Mouse (Mus musculus) liver, embryonic 13.5 days (tissue): ENCODE data around the gene Afdn. TPM values are rescaled to one million over a fixed set of nuclear protein-coding genes. Genes with fewer than 3 reads are reported as not detected.
A peak's percentile ranks its signal among the peaks of the same experiment; 100 is the strongest.
"Not testable (repeated sequence)": the region's sequence is repeated elsewhere in the genome, so short reads cannot be mapped to it uniquely, and the experiment has no call there.

Experiments used
- ATAC-seq: fragments of 200-750 bp; cut with Nextera tagmentation; 2 replicates; pipeline ENCODE4 v1.8.0; 2017; ENCODE audit warnings: low read depth, mild to moderate bottlenecking, moderate number of reproducible peaks, moderate library complexity
- DNase-seq: peaks from one replicate; pipeline ENCODE4 v3.0.0; 2022
- H3K27ac ChIP-seq: fragments of 300-500 bp; sonication (generic); 2 replicates; pipeline ENCODE4 v1.5.1; 2015; ENCODE audit warnings: moderate library complexity, mild to moderate bottlenecking, inconsistent platforms
- H3K27me3 ChIP-seq: fragments of 300-500 bp; sonication (generic); 2 replicates; pipeline ENCODE4 v1.6.1; 2015; ENCODE audit warnings: mild to moderate bottlenecking, inconsistent platforms
- H3K36me3 ChIP-seq: fragments of 300-500 bp; sonication (generic); 2 replicates; pipeline ENCODE4 v1.6.1; 2015; ENCODE audit warnings: mild to moderate bottlenecking, inconsistent platforms
- H3K4me1 ChIP-seq: fragments of 300-500 bp; sonication (generic); replicated peaks from 2 replicates; pipeline ENCODE4 v1.6.1; 2015; ENCODE audit warnings: inconsistent platforms
- H3K4me2 ChIP-seq: fragments of 300-500 bp; sonication (generic); 2 replicates; pipeline ENCODE4 v1.6.1; 2015; ENCODE audit warnings: inconsistent platforms, mild to moderate bottlenecking, moderate library complexity
- H3K4me3 ChIP-seq: fragments of 300-500 bp; sonication (generic); replicated peaks from 2 replicates; pipeline ENCODE4 v1.5.1; 2015; ENCODE audit warnings: mild to moderate bottlenecking, inconsistent platforms
- H3K9ac ChIP-seq: fragments of 300-500 bp; sonication (generic); 2 replicates; pipeline ENCODE4 v1.6.1; 2015; ENCODE audit warnings: mild to moderate bottlenecking, inconsistent platforms
- H3K9me3 ChIP-seq: fragments of 300-500 bp; sonication (generic); replicated peaks from 2 replicates; pipeline ENCODE4 v1.6.1; 2016; ENCODE audit warnings: inconsistent platforms
- WGBS: fragments of 180-500 bp; shearing (Covaris S2); methylation state at CpG from one replicate; pipeline ENCODE4 v1.1.7; 2015; ENCODE audit not compliant: insufficient replicate concordance; 5-methylcytosine and 5-hydroxymethylcytosine counted together
- polyA plus RNA-seq: library from polyadenylated mRNA; unstranded; fragments of >200 nt; fragmentation: Nextera tagmentation; extraction: Ambion mirVana; gene quantifications from 2 replicates; pipeline ENCODE4 v1.2.1, GENCODE M21; 2015

The Afdn gene
- polyA plus RNA-seq, 1 experiment from 2014 or later: 11.8 TPM

DNA sequence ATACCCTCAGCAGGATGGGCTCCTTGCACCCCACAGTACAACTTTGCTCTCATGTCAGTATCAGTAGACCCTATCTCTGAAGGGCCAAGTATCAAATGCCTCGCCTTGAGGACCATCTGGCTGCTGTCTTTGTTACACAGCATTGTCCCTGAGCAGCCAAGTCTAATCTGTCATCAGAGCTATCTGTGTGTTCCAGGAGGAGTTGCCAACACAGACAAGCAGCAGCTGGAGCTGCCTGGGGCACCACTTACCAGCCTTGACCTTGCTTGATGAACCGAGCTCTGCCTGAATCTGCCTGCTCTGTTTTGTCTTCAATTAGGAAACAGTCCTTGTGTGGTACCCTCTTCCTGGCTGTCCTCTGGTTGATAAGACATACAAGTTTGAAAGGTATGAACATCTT is 163.1 kb downstream of the Afdn start:
- H3K4me3 ChIP-seq: no peak overlapping the region
- WGBS: 43% methylated on average over 2 of the region's 2 CpGs
- ATAC-seq (no peak), DNase-seq (no peak)
- no peak overlapping the region for H3K9ac ChIP-seq
- H3K4me2 ChIP-seq: no peak overlapping the region
- no peaks in the 10 kb centered on the region for H3K9me3 ChIP-seq
- H3K27ac ChIP-seq: no peak overlapping the region
- H3K27me3 ChIP-seq: no peaks in the 10 kb centered on the region
- H3K4me1 ChIP-seq: no peaks in the 10 kb centered on the region
- no peaks in the 10 kb centered on the region for H3K36me3 ChIP-seq

DNA sequence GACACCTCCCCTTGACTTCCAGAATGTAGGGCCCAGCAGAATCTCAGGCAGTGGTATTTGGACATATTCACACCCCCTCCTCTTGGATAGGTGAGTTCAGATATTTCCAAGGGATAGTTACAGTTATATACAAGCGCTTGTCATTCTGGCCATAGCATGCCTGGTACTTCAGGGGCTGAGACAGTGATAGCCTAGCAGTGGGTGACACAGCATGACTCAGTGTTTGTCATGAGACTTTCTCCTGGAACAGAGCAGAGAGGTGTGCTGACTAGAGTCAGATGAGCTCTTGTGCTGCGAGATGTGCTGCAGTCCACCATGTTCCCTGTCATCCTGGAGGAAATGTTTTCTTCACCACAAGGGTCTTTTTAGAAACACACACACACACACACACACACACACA is 164.2 kb downstream of the Afdn start:
- Histone ChIP-seq H3K4me3 (no peak overlapping the region), H3K9ac (no peak overlapping the region), H3K27me3 (no peaks in the 10 kb centered on the region), H3K4me1 (no peaks in the 10 kb centered on the region), H3K9me3 (no peaks in the 10 kb centered on the region), H3K27ac (no peak overlapping the region), H3K36me3 (no peaks in the 10 kb centered on the region), H3K4me2 (no peak overlapping the region)
- WGBS: 61% methylated on average over 2 of the region's 2 CpGs
- ATAC-seq: 0 out of 2 replicates have a peak, but pooled peaks have one; percentile 34
- no peak for DNase-seq

DNA sequence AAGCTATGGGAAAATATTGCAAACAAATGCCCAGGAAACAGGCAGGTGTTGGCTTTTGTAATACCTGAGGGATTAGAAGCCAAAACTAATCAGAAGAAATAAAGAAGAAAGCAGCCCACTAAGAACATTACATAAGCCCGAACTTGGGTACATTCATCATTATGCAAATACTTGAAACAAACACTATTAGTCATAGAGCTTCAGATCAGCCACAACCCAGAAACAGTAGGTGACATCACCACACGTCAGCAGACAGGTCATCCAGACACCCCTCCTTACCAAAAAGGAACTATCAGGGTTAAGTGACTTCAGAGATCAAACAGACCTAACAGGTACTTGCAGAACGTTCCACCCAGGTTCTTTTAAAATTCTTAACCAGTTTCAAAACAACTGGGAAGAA is 165.6 kb downstream of the Afdn start:
- H3K27me3 ChIP-seq: no peaks in the 10 kb centered on the region
- no peak for DNase-seq
- no peak overlapping the region for H3K4me2 ChIP-seq
- WGBS: 36% methylated on average over 3 of the region's 3 CpGs
- no peaks in the 10 kb centered on the region for H3K4me1 ChIP-seq
- H3K9me3 ChIP-seq: no peaks in the 10 kb centered on the region
- H3K27ac ChIP-seq: no peak overlapping the region
- H3K9ac ChIP-seq: no peak overlapping the region
- ATAC-seq: no peak
- H3K4me3 ChIP-seq: no peak overlapping the region
- H3K36me3 ChIP-seq: no peaks in the 10 kb centered on the region

DNA sequence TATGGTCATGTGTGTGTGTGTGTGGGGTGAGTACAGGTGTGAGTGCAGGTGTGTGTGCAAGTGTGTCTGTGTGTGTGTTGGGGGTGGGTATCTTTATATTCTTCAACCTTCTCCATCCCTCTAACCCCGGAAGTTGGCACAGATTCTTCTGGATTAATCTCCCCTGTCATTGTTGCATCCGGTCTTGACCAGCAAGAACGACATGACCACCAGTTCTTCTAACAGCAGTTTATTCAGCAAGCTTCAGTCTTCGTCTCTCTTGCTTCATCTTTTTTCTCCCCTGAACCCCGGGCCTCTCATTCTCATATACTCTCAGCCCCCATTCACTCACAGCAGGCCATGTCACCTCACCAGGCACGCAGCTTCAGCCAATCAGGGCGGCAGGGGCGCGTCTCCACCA is 170.1 kb downstream of the Afdn start:
- Histone ChIP-seq H3K9me3 (no peaks in the 10 kb centered on the region), H3K27ac (no peak overlapping the region), H3K27me3 (no peaks in the 10 kb centered on the region), H3K4me2 (no peak overlapping the region), H3K4me3 (no peak overlapping the region), H3K9ac (no peak overlapping the region), H3K4me1 (no peaks in the 10 kb centered on the region), H3K36me3 (no peaks in the 10 kb centered on the region)
- DNase-seq: no peak
- 61% methylated on average over 9 of the region's 9 CpGs for WGBS
- no peak for ATAC-seq

DNA sequence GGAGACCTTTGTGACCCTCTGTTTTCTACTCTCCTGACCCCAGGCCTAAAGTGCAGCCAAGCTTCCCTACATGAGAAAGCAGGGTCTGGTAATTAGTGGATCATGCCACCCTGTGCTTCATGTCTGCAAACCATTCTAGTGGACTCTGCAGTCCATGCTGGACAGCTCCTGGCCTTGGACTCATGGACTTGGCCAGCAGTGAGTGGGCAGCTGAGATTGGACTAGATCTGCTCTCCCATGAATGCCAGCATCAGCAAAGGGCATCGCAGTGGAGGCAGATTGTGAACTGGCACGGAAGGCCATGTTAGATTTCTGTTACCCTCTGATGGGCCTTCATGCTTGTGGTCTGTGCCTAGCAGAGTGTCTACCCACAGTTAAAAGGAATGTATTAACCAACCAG is 175.0 kb downstream of the Afdn start:
- not testable (repeated sequence) for H3K36me3 ChIP-seq, H3K27me3 ChIP-seq, H3K4me1 ChIP-seq, ATAC-seq, H3K4me2 ChIP-seq, H3K4me3 ChIP-seq, H3K27ac ChIP-seq, DNase-seq, H3K9ac ChIP-seq, H3K9me3 ChIP-seq
- 71% methylated on average over 2 of the region's 2 CpGs for WGBS

DNA sequence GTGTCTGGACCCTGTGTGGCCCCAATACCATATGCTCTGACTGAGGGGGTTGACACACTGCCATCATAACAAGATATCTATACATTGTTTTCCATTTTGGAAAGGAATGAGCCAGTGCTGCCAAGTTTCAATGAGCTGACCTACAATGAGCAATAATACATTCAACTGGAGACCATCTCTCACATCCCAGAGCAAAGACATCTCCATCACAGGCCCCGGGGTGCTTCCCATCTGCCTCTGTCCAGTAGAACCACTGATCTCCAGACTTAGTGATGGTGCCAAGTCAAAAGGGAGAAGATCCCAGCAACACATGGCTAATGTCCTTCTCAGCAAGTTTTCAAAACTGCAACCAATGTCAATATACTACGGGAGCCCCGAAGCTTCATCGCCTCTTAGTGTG is 177.4 kb downstream of the Afdn start:
- Histone ChIP-seq H3K27me3 (no peaks in the 10 kb centered on the region), H3K4me3 (no peak overlapping the region), H3K4me2 (no peak overlapping the region), H3K9me3 (no peaks in the 10 kb centered on the region), H3K36me3 (no peaks in the 10 kb centered on the region), H3K9ac (no peak overlapping the region), H3K4me1 (no peaks in the 10 kb centered on the region), H3K27ac (no peak overlapping the region)
- WGBS: 71% methylated on average over 4 of the region's 4 CpGs
- DNase-seq (no peak), ATAC-seq (no peak)

DNA sequence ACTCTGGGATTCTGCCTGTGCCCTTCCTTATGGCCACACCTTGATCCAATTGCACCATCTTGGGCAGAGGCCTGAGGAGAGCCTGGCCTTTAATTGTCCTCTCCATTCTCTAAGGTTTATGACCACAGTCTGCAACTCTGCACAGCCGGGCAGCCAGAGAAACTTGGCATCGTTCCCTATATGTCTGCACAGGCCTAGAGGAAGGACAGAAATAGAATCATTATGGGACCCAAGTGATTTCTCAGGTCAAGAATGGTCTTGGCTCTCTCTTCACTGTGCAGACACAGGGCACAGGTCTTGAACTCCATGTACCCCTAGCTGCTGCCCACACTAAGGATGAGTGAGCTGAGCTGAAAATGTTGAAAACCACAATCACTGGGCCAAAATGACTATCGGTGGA is 178.3 kb downstream of the Afdn start:
- H3K27me3 ChIP-seq: no peaks in the 10 kb centered on the region
- DNase-seq (no peak), ATAC-seq (no peak)
- no peaks in the 10 kb centered on the region for H3K9me3 ChIP-seq
- H3K4me1 ChIP-seq: no peaks in the 10 kb centered on the region
- H3K4me3 ChIP-seq: no peak overlapping the region
- no peak overlapping the region for H3K4me2 ChIP-seq
- no peak overlapping the region for H3K9ac ChIP-seq
- H3K27ac ChIP-seq: no peak overlapping the region
- H3K36me3 ChIP-seq: no peaks in the 10 kb centered on the region
- 59% methylated on average over 3 of the region's 3 CpGs for WGBS

DNA sequence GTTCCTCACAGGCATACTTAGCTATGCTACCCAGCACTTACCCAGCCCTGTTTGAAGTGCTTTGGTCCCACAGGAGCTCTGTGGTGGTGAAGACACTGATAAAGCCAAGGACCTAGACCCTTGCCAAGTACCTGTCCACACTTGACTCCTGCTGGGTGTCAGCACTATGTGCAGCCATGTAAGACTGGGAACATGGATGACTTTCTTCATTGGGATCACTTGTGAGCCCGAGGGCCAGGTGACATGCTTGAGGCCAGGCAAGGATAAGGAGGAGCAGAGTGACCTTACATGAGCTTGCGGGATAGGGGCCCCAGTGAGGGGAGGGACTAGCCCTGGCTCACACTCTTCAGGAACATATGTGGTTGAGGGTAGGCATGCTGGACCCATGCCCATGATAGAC is 178.9 kb downstream of the Afdn start:
- not testable (repeated sequence) for H3K36me3 ChIP-seq, H3K4me1 ChIP-seq, H3K4me2 ChIP-seq, DNase-seq, H3K9ac ChIP-seq, H3K27me3 ChIP-seq, H3K27ac ChIP-seq, H3K9me3 ChIP-seq, ATAC-seq, H3K4me3 ChIP-seq
- WGBS: 44% methylated on average over 2 of the region's 2 CpGs

DNA sequence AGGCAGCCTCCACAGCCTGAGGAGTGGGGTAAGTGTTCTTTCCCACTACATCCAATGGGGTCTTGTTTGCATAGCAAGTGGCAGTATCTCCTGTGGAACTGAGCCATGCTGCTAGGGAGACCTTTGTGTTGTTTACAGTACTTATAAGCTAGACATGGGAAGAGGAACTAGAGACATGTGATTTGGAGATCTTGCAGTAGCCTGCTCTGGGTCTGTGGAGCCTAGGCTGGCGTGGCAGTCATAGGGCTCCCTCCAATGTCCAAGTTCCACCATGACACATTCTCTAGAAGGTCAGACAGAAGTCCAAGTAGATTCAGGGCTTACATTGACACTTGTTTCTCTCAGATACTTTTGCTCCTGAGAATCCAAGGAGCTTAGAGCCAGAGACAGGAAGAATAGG is 180.1 kb downstream of the Afdn start:
- Histone ChIP-seq H3K4me1 (no peaks in the 10 kb centered on the region), H3K27me3 (no peaks in the 10 kb centered on the region), H3K4me2 (no peak overlapping the region), H3K4me3 (no peak overlapping the region), H3K9me3 (no peaks in the 10 kb centered on the region), H3K9ac (no peak overlapping the region), H3K36me3 (no peaks in the 10 kb centered on the region), H3K27ac (no peak overlapping the region)
- DNase-seq: no peak
- no peak for ATAC-seq
- 48% methylated on average over 1 of the region's 1 CpGs for WGBS

DNA sequence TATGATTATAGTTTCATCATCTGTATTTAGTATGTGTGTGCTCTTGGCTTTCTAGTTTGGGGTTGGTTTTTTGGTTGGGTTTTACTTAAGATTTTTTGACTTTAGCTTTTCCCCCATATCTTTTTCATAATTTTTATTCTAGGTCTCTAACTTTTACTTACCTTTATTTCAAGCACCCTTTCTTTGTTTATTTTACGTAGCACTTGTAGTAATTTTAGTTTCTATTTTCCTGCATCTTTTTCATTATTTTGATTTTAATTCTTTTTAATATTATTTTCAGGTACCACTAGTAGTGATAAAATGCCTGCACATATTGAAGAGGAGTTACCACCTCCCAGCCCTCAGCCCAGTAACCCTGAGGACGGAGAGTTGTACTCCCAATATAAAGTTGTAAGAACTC is 187.7 kb downstream of the Afdn start, which contains the start of gene Gm7168:
Gm7168 (plus strand) TSS at position 301 of the 400 bp plus-strand sequence.
- not testable (repeated sequence) for ATAC-seq, H3K9ac ChIP-seq, H3K27ac ChIP-seq, H3K27me3 ChIP-seq, H3K36me3 ChIP-seq, DNase-seq, H3K4me3 ChIP-seq, H3K4me1 ChIP-seq, H3K9me3 ChIP-seq, H3K4me2 ChIP-seq
- WGBS: 69% methylated on average over 1 of the region's 2 CpGs

DNA sequence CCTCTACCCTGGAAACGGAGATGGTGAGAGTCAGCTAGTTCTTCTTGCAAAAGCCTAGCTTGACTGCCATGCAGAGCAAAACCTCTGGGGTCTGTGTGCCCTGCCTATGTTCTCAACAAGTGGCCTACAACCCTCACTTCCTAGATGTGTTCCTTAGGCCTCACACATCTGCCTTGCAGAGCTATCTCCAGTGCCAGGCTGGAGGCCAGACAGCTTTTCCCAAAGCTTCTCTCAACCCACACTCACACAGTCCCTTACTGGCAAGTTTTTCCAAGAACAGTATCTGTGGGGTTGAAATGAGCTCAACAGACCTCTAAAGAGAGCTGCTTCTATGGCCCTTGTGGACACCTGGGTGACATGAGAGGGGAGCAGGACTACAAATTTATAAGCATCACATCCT is 191.2 kb downstream of the Afdn start:
- not testable (repeated sequence) for H3K27ac ChIP-seq, H3K4me1 ChIP-seq, H3K27me3 ChIP-seq, ATAC-seq, H3K4me2 ChIP-seq, H3K9ac ChIP-seq, H3K36me3 ChIP-seq, DNase-seq, H3K4me3 ChIP-seq, H3K9me3 ChIP-seq
- WGBS: 40% methylated on average over 1 of the region's 1 CpGs
